Mouse (Mus musculus) right cerebral cortex, adult 2 months (tissue): ENCODE measurements around the gene Olfr622.

Source experiments
- DNase-seq, 2 experiments: peaks; one replicate each; pipeline ENCODE4 v3.0.0; 2021 to 2022; ENCODE audit warnings: low spot score in 2 of 2

Gene Olfr622

GRCm38 (mm10) chr7:103642602-103643001 is at the start of gene Olfr622:
Olfr622 (minus strand) TSS chr7:103642702.
- DNase-seq = no peak

GRCm38 (mm10) chr7:103682420-103682819 is 39.9 kb upstream of the Olfr622 start, which contains the start of gene Olfr625-ps1:
Olfr625-ps1 (plus strand) TSS chr7:103682720.
- DNase-seq = no peak

DNA sequence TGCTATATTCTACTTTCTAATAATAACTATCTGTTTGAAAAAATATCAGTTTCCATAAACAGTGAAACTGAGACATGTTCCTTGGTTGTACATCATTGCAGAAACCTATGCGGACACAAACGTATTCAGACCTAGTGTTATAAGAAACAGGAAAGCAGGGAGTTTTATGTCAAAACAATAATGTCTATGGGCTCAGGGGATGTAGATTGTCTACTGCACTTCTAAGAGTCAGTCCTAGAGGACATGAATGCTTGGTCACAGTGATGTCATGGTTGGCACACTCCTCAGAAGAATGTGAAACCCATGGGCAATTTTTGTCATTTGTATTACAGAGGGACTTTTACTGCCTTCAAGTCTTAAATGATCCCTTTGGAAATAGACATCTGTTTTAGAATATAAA is 28.6 kb upstream of the Olfr622 start, which contains the start of gene Olfr624:
TSS of gene Olfr624 (minus strand) at position 101 of the 400 bp plus-strand sequence.
- no peak for DNase-seq

DNA sequence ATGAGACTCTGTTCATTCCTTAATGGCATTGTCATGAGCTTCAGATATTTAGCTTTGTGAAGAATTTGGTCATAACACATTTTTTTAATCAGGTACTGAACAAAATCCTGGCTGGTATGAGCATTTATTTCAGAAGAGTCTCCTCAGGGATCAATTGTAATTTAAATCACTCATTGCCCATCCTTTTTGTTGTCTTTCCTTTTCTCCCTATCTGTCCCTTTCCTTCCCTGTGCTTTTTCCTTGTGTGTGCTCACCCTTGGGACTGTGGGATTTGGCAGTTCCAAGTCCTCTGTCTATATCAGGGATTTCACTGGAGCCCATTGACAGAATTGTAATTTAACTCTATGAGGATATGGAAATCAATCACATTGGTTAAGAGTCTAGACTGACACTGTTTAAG is 21.1 kb upstream of the Olfr622 start, which contains the start of gene Olfr623:
TSS of gene Olfr623 (minus strand) at position 101 of the 400 bp plus-strand sequence.
- no peak for DNase-seq

DNA sequence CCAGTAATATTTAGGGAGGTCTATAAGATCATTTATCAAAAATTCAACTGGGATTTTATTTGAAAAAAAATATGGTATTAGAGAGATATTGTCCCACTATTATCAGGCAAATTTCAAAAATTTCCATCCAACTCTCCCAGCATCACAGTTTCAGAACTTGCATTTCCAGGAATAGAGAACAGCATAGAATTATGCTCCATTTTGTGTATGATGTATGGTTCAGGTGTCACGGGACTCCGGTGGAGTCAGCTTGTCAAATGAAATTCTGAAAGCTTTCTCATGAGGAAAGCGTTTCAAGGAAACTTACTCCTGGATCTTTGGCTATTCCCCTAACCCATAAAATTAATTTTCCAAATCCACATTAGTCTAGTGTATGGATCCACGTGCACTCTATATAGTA is 1.6 kb upstream of the Olfr622 start:
- no peak for DNase-seq

- no peak for DNase-seq
Observed at GRCm38 (mm10) chr7:103636795-103637194, 5.7 kb downstream of the Olfr622 start.

GRCm38 (mm10) chr7:103612434-103612833 is 30.1 kb downstream of the Olfr622 start, which contains the start of gene Olfr620:
Olfr620 (minus strand) TSS chr7:103612534.
- DNase-seq = no peak

DNA sequence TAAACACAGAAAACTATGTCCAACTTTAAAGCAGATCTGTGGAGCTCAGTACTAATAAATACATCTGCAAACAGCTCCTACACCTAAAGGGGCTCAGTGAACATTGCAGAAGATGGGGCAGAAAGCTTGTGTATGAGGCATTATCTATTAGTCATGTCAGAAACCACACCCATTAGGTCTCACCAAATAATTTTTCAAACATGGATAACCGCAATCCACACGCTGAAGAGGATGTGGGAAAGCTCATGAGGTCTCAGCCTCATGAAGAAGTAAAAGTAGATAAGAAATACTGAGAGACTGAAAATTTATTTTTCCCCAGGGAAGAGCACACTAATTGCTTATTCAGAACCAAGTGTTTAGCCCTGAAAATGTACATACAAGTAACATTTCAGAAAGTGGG is 35.1 kb downstream of the Olfr622 start:
- no peak for DNase-seq

GRCm38 (mm10) chr7:103600275-103600674 is 42.2 kb downstream of the Olfr622 start, which contains the start of gene Olfr619:
Olfr619 (plus strand) TSS chr7:103600575.
- DNase-seq = no peak

GRCm38 (mm10) chr7:103589803-103590202 is 52.7 kb downstream of the Olfr622 start, which contains the start of gene Olfr618:
Olfr618 (plus strand) TSS chr7:103590103.
- DNase-seq = no peak
